Mouse (Mus musculus) T-helper 2 cell (primary cell): ENCODE measurements around the gene Ky.

ENCODE experiments used
- in situ Hi-C: fragments of 300-600 bp; cut with MboI, MseI; formaldehyde crosslinking; loops from one replicate; pipeline ENCODE4 v1.15.1; 2025; ENCODE audit warnings: high pct_unique_total_duplicates

Gene Ky

DNA sequence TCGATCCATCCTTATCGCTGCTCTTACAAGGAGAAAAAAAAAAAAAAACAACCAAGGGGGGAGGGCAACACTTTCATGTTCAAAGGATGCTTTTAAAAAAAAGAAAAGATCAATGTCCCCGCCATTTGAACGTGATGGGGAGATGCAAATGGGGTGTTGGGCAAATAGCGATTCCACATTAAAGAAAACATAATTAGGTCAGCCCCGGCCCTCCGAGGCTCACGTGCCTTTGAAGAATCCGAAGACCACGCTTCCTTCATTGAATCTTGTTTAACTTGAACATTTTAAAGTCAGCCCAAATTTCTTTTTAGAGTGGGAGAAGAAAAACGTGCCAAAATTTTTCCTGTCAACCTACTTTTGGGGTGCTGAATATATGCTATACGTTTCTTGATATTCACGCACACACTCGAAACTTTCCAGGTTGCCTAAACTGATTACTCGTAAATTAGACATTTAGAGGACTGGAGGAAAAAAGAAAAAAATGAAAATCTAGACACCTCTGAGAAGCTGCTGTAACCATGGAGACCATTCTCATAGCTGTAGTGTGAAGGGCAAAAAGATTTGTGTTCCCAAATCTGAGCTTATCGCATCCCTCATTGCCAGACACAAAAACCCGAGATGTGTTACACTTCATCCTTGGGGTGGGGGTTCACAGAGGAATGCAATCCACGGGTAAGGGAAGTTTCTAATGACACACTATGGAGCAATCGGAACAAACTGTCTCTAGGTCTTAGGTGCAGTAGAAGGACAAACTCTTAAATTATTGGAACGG, 40.9 kb downstream of the Ky start:
- in situ Hi-C loops: no loop called here

DNA sequence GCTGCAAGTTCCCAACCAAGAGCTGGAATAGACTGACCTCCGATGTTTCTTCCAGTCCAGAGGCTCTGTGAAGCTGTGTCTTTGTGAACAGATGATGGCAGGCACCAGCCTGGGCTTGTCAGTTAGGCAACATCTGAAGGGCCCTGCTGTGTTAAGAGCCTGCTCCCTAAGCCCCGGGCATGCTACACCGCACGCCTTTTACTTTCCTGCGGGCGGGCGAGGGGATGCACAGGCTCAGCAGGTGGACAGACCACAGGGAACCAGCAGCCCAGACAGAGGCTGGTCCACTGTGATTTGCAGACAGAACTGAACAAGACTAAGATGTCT, 41.4 kb downstream of the Ky start:
- in situ Hi-C loops: no loop called here

DNA sequence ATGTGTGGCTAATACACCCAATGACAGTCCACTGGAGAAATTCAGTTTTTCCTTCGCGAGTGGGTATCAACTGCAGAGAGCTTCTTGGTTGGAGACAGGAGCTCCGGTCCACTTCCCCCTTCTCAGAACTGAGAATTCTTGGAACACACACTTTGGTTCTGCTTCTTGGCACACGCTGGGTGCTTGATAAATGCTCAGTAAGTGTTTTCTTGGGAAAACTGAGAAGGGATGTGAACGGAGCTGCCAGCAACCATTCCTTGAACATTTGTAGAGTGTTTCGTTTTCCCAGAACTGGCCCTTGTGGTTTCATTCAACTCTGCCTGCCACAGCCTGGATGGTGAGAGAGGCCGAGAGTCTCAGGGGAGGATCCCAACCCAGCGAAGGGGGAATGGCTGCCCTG, 43.7 kb downstream of the Ky start:
- in situ Hi-C loops: no loop called here

DNA sequence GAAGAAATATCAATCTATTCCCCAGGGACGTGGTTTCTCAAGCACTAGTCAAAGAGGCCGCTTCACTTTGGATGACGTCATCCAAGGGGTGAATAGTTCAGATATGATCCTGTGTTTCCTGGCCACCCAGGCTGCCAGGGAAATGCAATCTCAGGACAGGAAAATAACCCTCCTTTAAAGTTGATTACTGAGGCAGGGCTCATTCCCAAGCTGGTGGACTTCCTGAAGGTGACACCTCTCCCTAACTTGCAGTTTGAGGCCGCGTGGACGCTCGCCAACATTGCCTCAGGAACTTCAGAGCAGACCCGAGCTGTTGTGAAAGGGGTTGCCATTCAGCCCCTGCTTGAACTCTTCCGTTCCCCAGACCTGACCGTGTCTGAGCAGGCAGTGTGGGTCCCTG, 46.2 kb downstream of the Ky start:
- in situ Hi-C loops: no loop called here

DNA sequence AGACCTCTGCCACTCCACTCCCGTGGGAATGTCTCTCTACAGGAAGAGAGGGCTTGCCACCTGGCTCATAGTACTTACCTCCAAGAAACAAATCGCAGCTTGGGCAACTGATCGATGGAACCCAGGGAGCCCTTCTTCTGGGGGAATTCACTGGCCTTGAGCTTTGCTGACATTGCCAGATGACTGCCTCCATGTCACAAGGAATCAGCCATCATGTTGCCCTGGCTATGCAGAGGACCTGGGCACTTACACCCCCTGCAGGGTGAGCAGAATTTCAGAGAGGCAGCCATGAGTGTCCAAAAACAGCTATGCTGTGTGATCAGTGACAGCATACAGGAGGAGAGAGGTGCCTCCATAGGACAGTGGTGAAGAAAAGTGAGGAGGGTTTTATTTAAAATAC, 48.2 kb downstream of the Ky start:
- in situ Hi-C loops: no loop called here

DNA sequence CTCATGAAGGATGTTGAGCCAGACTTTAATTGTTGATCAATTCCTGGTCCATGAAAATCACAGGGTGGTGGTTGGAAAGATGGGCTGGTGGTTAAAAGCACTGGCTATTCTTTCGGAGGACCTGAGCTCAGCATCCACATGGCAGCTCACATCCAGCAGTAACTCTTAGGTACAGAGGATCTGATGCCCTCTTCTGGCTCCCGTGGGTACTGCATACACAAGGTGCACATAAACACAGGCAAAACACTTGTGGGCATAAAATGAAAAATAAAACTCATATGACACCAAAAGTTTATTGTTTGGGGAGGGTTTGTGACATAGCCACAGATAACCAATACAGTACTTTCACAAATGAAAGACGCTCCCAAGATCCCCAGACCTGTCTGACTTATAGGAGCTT, 52.9 kb downstream of the Ky start:
- in situ Hi-C loops: no loop called here

DNA sequence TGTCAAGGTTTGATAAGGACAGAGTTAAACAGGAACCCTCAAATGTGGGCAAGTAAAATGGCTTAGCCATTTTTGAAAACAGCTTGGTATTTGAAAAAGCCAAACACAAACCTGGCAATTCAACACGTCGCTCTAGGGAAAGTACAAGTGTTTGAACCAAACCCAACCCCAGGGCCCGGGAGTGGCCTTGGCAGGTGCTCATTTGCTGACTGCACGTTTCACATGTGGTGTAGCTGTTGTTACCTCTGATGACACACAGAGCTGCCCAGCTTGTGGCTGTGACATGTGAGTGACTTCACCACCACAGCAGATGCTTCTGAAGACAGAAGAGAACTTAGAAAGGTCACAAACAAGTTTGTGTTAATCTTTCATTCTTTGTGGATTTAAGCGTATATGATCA, 67.3 kb downstream of the Ky start:
- in situ Hi-C loops: no loop called here

DNA sequence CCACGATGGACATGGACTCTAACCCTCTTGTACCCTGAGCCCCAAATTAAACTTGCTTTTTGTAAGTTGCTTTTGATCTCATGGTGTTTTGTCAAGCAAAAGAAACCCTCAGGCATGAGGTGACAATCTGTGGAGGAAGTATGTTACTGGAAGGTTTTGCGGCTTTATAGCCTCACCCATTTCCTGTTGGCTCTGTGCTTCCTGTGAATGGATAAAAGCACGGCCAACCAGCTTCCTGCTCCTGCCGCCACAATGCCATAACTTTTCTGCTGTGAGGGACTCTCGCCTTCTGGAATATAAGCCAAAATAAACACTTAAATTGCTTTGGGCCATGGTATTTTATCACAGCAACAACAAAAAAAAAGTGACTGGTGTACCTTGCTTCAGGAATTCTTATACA, 71.9 kb downstream of the Ky start:
- in situ Hi-C loops: no loop called here

DNA sequence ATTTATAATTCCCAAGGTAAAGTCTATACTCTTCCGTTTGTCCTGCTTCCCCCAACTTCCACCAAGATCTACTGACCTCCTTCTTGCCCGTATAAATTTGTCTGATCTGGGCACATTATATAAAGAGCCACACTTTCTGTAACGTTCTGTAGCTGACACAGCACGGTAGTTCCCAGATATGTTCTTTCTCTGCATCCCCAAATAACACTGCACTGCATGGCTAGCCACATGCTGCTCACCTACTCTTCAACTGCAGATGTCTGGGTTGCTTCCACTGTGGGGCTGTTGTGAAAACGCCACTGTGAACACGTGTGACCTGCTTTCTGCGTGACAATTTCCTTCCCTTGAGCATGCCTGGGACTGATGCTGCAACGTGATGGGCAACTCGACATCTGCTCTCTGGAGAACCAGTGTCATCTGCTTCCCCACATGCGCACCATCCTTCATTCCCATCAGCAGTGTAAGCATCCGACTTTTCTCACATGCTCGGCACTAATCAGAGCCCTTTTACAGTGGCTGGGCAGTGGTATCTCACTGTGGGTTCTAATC, 76.4 kb downstream of the Ky start:
- in situ Hi-C loops: no loop called here

DNA sequence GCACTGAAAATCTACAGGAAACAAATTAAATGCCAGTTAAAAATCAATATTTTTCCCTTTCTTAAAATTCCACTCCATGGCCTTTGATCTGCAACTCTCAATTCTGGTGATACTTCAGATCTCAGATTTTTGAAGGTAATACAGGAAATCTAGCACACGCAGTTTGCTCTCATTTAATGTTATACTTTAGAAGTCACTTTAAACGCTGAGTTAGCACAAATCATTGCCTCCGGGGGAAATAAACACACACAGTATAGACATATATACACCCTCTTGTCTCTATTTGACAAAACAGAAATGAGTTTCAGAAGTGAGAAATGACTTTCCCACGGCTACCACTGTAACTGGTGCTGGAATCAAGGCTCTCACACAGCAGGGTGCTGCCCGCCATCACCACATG, 81.8 kb downstream of the Ky start:
- in situ Hi-C loops: no loop called here

DNA sequence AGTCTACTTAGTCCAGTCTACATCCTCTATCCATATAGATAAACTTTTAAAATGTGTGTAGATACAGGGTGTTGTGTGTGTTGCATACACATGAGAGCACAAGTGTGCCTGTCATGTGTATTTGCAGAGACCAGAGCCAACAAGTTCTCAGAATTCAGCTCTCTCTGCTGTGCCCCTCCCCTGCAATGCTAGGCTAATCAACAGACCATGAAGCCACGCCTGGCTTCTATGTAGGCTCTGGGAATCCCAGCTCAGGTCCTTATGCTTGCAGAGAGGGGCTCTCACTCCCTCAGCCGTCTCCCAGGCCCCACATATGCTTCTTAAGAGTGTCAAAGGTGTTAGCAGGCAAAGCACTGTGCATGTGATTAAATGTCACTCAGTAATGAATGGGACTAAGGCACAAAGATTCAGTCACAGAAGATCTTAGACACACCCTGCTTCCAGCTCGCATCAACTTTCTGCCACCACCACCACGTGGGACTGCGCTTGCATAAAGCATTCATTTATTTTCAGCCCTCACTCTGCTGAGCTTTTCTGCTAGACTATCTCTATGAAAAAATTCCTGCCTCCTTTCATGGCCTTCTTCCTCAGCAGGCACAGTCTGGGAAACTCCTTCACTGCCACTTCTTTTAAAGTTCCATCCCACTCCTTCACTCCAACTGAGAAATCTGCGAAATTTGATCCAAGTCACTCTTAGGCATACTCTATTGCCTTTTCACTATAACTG, 89.3 kb downstream of the Ky start:
- in situ Hi-C loops: no loop called here
